Mouse (Mus musculus) C2C12 (cell line): ENCODE results near the gene Gm12248. TPM values are rescaled to one million over a fixed set of nuclear protein-coding genes. Genes with fewer than 3 reads are reported as not detected.

Source experiments
- H3K27me3 ChIP-seq: one replicate; pipeline ENCODE4 v1.6.1; 2011; ENCODE audit not compliant: control insufficient read depth, insufficient read depth, insufficient read length
- H3K36me3 ChIP-seq: one replicate; pipeline ENCODE4 v1.6.1; 2011; ENCODE audit not compliant: control insufficient read depth, insufficient read depth
- H3K4me3 ChIP-seq: one replicate; pipeline ENCODE4 v1.5.1; 2011; ENCODE audit warnings: mild to moderate bottlenecking, control low read depth; ENCODE audit not compliant: poor library complexity, insufficient read depth, severe bottlenecking
- H3K79me2 ChIP-seq: one replicate; pipeline ENCODE4 v1.6.1; 2011; ENCODE audit not compliant: control insufficient read depth, insufficient read depth
- H3K79me3 ChIP-seq: one replicate; pipeline ENCODE4 v1.6.1; 2011; ENCODE audit warnings: low read depth, control low read depth
- H3ac ChIP-seq: one replicate; pipeline ENCODE3; 2011; ENCODE audit warnings: low read depth; ENCODE audit not compliant: control insufficient read depth, insufficient read length
- CEBPB ChIP-seq: IDR thresholded peaks from one replicate; pipeline ENCODE4 v1.6.1; 2011; ENCODE audit warnings: low read depth, mild to moderate bottlenecking, control low read depth, moderate library complexity
- CTCF ChIP-seq: IDR thresholded peaks from one replicate; pipeline ENCODE4 v1.5.1; 2011; ENCODE audit not compliant: control insufficient read depth, insufficient read depth, insufficient read length
- FOSL1 ChIP-seq: IDR thresholded peaks from one replicate; pipeline ENCODE4 v1.8.0; 2011; ENCODE audit warnings: mild to moderate bottlenecking, low read length; ENCODE audit not compliant: poor library complexity, insufficient read depth, severe bottlenecking
- MAX ChIP-seq: IDR thresholded peaks from one replicate; pipeline ENCODE4 v1.6.1; 2011; ENCODE audit warnings: mild to moderate bottlenecking, control low read depth
- MYOD1 ChIP-seq: IDR thresholded peaks from one replicate; pipeline ENCODE4 v1.6.1; 2011; ENCODE audit warnings: low read depth; ENCODE audit not compliant: control insufficient read depth, insufficient read length
- MYOG ChIP-seq: IDR thresholded peaks from one replicate; pipeline ENCODE4 v1.6.1; 2011; ENCODE audit not compliant: control insufficient read depth, insufficient read length; ENCODE audit errors: extremely low read depth
- USF1 ChIP-seq: IDR thresholded peaks from one replicate; pipeline ENCODE4 v1.6.1; 2011; ENCODE audit warnings: low read depth, mild to moderate bottlenecking, control low read depth, moderate library complexity
- polyA plus RNA-seq: library from polyadenylated mRNA; unstranded; fragments of >200 nt; fragmentation: generic; extraction: Trizol; gene quantifications from one replicate; pipeline ENCODE4 v1.2.1, GENCODE M21; 2012; ENCODE audit warnings: missing spikeins

Gm12248 gene
- polyA plus RNA-seq, 1 experiment: 0.04 TPM

GRCm38 (mm10) chr11:58104351-58104791, 11.4 kb upstream of the Gm12248 start:
- Histone ChIP-seq H3K79me2 (peaks cover 51% of the 10 kb centered on the region), H3K79me3 (peaks cover 42% of the 10 kb centered on the region), H3K4me3 (peak overlapping the region; percentile 89), H3ac (peak overlapping the region; percentile 88), H3K27me3 (no peaks in the 10 kb centered on the region), H3K36me3 (peaks cover 7% of the 10 kb centered on the region)
- TF ChIP-seq FOSL1: no peak
- no peak for TF ChIP-seq MAX
- TF ChIP-seq USF1: no peak
- TF ChIP-seq CEBPB: no peak
- no peak for TF ChIP-seq CTCF
- no peak for TF ChIP-seq MYOD1
- no peak for TF ChIP-seq MYOG

DNA sequence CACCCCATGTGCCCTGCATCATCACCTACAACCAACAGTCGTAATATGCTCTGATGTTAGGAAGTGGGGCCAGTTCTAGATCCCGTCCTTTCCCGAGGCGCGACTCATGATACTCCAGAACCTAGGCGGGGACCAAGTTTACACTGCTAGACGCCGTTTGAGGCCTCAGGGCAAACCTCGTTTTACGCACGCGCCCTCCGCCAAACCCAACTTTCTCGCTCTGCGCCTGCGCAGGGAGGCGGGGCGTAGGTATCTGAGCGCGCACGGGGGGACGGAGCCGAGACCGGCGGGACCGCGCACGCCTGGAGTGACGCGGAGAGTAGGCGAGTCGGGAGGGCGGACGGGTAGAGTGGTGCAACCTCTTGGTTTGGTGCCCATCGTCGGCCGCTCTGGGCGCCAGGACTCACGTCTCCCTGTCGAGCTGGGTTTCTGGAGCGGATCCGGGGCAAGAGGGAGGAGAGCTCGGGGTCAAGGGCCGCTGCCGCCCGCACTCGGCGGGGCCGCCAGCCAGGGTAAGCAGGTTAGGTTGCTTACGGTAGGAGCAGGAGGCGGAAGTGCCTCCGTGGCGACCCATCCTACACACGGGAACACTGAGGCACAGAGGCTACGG, 10.9 kb upstream of the Gm12248 start, which contains the start of gene Cnot8:
TSS of gene Cnot8 (plus strand) at position 457 of the 610 bp plus-strand sequence.
- H3K79me2 ChIP-seq: peaks cover 46% of the 10 kb centered on the region
- no peaks in the 10 kb centered on the region for H3K27me3 ChIP-seq
- H3K36me3 ChIP-seq: peaks cover 7% of the 10 kb centered on the region
- TF ChIP-seq MAX (peak; percentile 26), MYOG (no peak), MYOD1 (no peak), CTCF (no peak), FOSL1 (no peak), USF1 (no peak), CEBPB (no peak)
- H3K79me3 ChIP-seq: peaks cover 38% of the 10 kb centered on the region
- peak within 1 kb of the TSS; percentile 90 for H3ac ChIP-seq
- peak within 1 kb of the TSS; percentile 89 for H3K4me3 ChIP-seq

DNA sequence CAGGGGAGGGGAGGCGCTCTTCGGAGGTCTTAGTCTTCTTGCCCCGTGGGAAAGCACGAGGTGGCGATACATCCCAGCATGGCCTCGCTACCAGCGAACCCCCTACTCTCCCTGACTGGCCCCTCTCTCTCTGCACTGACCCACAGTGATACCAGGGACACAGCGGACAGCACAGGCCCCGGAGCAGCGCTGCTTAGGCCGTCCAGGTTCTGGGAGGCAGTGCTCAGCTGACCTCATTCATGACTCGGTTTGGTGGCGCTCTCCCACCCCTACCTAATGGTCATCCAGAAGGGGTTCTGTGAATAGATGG, 10.4 kb upstream of the Gm12248 start:
- Histone ChIP-seq H3K36me3 (peaks cover 7% of the 10 kb centered on the region), H3K27me3 (no peaks in the 10 kb centered on the region), H3K4me3 (peak overlapping the region; percentile 32), H3ac (peak overlapping the region; percentile 90), H3K79me2 (peaks cover 41% of the 10 kb centered on the region), H3K79me3 (peaks cover 33% of the 10 kb centered on the region)
- no peak for TF ChIP-seq MAX
- no peak for TF ChIP-seq CEBPB
- no peak for TF ChIP-seq MYOD1
- TF ChIP-seq CTCF: no peak
- TF ChIP-seq MYOG: no peak
- no peak for TF ChIP-seq FOSL1
- TF ChIP-seq USF1: no peak

GRCm38 (mm10) chr11:58102581-58103343, 9.8 kb upstream of the Gm12248 start:
- Histone ChIP-seq H3K27me3 (no peaks in the 10 kb centered on the region), H3ac (peak overlapping the region; percentile 90), H3K79me3 (peaks cover 28% of the 10 kb centered on the region), H3K36me3 (peaks cover 4% of the 10 kb centered on the region), H3K4me3 (peak overlapping the region; percentile 32), H3K79me2 (peaks cover 35% of the 10 kb centered on the region)
- TF ChIP-seq FOSL1: no peak
- no peak for TF ChIP-seq MAX
- no peak for TF ChIP-seq CTCF
- no peak for TF ChIP-seq MYOD1
- no peak for TF ChIP-seq USF1
- TF ChIP-seq CEBPB: no peak
- no peak for TF ChIP-seq MYOG

- Histone ChIP-seq H3K79me2 (peaks cover 29% of the 10 kb centered on the region), H3K79me3 (peaks cover 22% of the 10 kb centered on the region), H3K27me3 (no peaks in the 10 kb centered on the region), H3ac (no peak overlapping the region), H3K36me3 (no peaks in the 10 kb centered on the region), H3K4me3 (no peak overlapping the region)
- TF ChIP-seq CTCF (no peak), MYOD1 (no peak), FOSL1 (no peak), USF1 (no peak), MYOG (no peak), CEBPB (no peak), MAX (no peak)
These were observed 9.2 kb upstream of the Gm12248 start for GRCm38 (mm10) chr11:58102146-58102545.
